Mouse (Mus musculus): ENCODE data around the gene Tmem206.

Tmem206 gene

GRCm38 (mm10) chr1:191350355-191350754 lies 24.6 kb downstream of the Tmem206 start:
- no peak for DNase-seq (ENCODE audit: low spot score in 2 of 2)

GRCm38 (mm10) chr1:191352786-191353488 lies 27.2 kb downstream of the Tmem206 start:
- DNase-seq (ENCODE audit: low spot score in 2 of 2): peak; percentile 51 to 52

GRCm38 (mm10) chr1:191353836-191354235 lies 28.1 kb downstream of the Tmem206 start:
- DNase-seq (ENCODE audit: low spot score in 2 of 2): no peak

- DNase-seq (ENCODE audit: low spot score in 2 of 2): no peak
Observed at GRCm38 (mm10) chr1:191356936-191357335, 31.2 kb downstream of the Tmem206 start.

- no peak for DNase-seq (ENCODE audit: low spot score in 2 of 2)
Observed at GRCm38 (mm10) chr1:191359478-191359877, 33.8 kb downstream of the Tmem206 start.

GRCm38 (mm10) chr1:191362412-191362811 lies 36.7 kb downstream of the Tmem206 start:
- DNase-seq (ENCODE audit: low spot score in 2 of 2): no peak

- no peak for DNase-seq (ENCODE audit: low spot score in 2 of 2)
Observed at GRCm38 (mm10) chr1:191364477-191364876, 38.8 kb downstream of the Tmem206 start.

- no peak for DNase-seq (ENCODE audit: low spot score in 2 of 2)
Observed at GRCm38 (mm10) chr1:191368193-191368592, 42.5 kb downstream of the Tmem206 start.

GRCm38 (mm10) chr1:191369140-191369539 lies 43.4 kb downstream of the Tmem206 start:
- DNase-seq (ENCODE audit: low spot score in 2 of 2): no peak

- no peak for DNase-seq (ENCODE audit: low spot score in 2 of 2)
Observed at GRCm38 (mm10) chr1:191374993-191375643, 49.4 kb downstream of the Tmem206 start.

GRCm38 (mm10) chr1:191375644-191375998 lies 49.9 kb downstream of the Tmem206 start:
- DNase-seq (ENCODE audit: low spot score in 2 of 2): no peak

- DNase-seq (ENCODE audit: low spot score in 2 of 2): no peak
Observed at GRCm38 (mm10) chr1:191378080-191378479, 52.4 kb downstream of the Tmem206 start.

GRCm38 (mm10) chr1:191380843-191381242 lies 55.1 kb downstream of the Tmem206 start:
- no peak for DNase-seq (ENCODE audit: low spot score in 2 of 2)

- peak; percentile 35 for DNase-seq (ENCODE audit: low spot score in 2 of 2)
Observed at GRCm38 (mm10) chr1:191381955-191382736, 56.4 kb downstream of the Tmem206 start.

- no peak for DNase-seq (ENCODE audit: low spot score in 2 of 2)
Observed at GRCm38 (mm10) chr1:191384786-191385430, 59.2 kb downstream of the Tmem206 start.

GRCm38 (mm10) chr1:191391311-191391710 lies 65.6 kb downstream of the Tmem206 start:
- peak; percentile 61 to 63 for DNase-seq (ENCODE audit: low spot score in 2 of 2)

- no peak for DNase-seq (ENCODE audit: low spot score in 2 of 2)
Observed at GRCm38 (mm10) chr1:191393536-191393935, 67.8 kb downstream of the Tmem206 start.

- no peak for DNase-seq (ENCODE audit: low spot score in 2 of 2)
Observed at GRCm38 (mm10) chr1:191394126-191394525, 68.4 kb downstream of the Tmem206 start.

GRCm38 (mm10) chr1:191395200-191395599 lies 69.5 kb downstream of the Tmem206 start:
- DNase-seq (ENCODE audit: low spot score in 2 of 2): no peak

- no peak for DNase-seq (ENCODE audit: low spot score in 2 of 2)
Observed at GRCm38 (mm10) chr1:191395871-191396433, 70.2 kb downstream of the Tmem206 start.

GRCm38 (mm10) chr1:191396446-191396845 lies 70.7 kb downstream of the Tmem206 start:
- no peak for DNase-seq (ENCODE audit: low spot score in 2 of 2)
